Comparison of ENCODE assay signal across 10 mouse cellular contexts in genomic region chr2:90611959-90612571, GRCm38 (mm10). TPM values are rescaled to one million over a fixed set of nuclear protein-coding genes. Genes with fewer than 3 reads are reported as not detected.
DNase-seq lines count a peak whose midpoint lies in the region; ATAC-seq and TF ChIP-seq lines count a peak whose summit lies in the region.
"Had no signal": no experiment of that assay in that cellular context is flagged by ENCODE, and none has a peak within 500 bp of the region (broad histone marks: within the 10 kb centered on the region; RNA-seq: fewer than 3 reads in every experiment).

No protein-coding gene starts in this region.

- no peak overlapping the region for H3K9ac ChIP-seq in heart, embryonic 15.5 days
- H3K9ac ChIP-seq in midbrain, embryonic 15.5 days: no peak overlapping the region
- H3K9ac ChIP-seq: heart, embryonic 13.5 days; neural tube, embryonic 12.5 days had no signal

- no peak overlapping the region for H3K4me3 ChIP-seq in bone marrow macrophage, adult 2 months (ENCODE audit: insufficient read depth, low read length)
- no peak overlapping the region for H3K4me3 ChIP-seq in heart, embryonic 15.5 days
- no peak overlapping the region for H3K4me3 ChIP-seq in midbrain, embryonic 10.5 days
- no peak overlapping the region for H3K4me3 ChIP-seq in midbrain, embryonic 15.5 days
- H3K4me3 ChIP-seq: heart, embryonic 13.5 days; neural tube, embryonic 12.5 days had no signal

- 68% methylated on average over 10 of the region's 10 CpGs for WGBS in heart, embryonic 15.5 days
- 88% methylated on average over 10 of the region's 10 CpGs for WGBS in midbrain, embryonic 10.5 days
- WGBS in midbrain, embryonic 15.5 days: 93% methylated on average over 10 of the region's 10 CpGs

- peak overlapping the region; percentile 46 for H3K27ac ChIP-seq in bone marrow macrophage, adult 2 months (ENCODE audit: insufficient read depth, low read depth, low read length)
- no peak overlapping the region for H3K27ac ChIP-seq in heart, embryonic 15.5 days
- H3K27ac ChIP-seq in midbrain, embryonic 10.5 days (replicated peaks): no peak overlapping the region
- H3K27ac ChIP-seq in midbrain, embryonic 15.5 days: no peak overlapping the region
- H3K27ac ChIP-seq: heart, embryonic 13.5 days; neural tube, embryonic 12.5 days had no signal

- H3K9me3 ChIP-seq in heart, embryonic 15.5 days (replicated peaks): no peaks in the 10 kb centered on the region
- H3K9me3 ChIP-seq in midbrain, embryonic 10.5 days (replicated peaks): no peaks in the 10 kb centered on the region
- no peaks in the 10 kb centered on the region for H3K9me3 ChIP-seq in midbrain, embryonic 15.5 days
- H3K9me3 ChIP-seq: heart, embryonic 13.5 days; neural tube, embryonic 12.5 days had no signal

- no peak overlapping the region for H3K4me2 ChIP-seq in heart, embryonic 15.5 days
- no peak overlapping the region for H3K4me2 ChIP-seq in midbrain, embryonic 15.5 days
- H3K4me2 ChIP-seq: heart, embryonic 13.5 days; neural tube, embryonic 12.5 days had no signal

- peak; percentile 17 to 50 for DNase-seq in frontal cortex, postnatal 36 days (ENCODE audit: low spot score in 2 of 2)
- DNase-seq in frontal cortex, postnatal 25 days (ENCODE audit: low spot score in 2 of 2): no peak
- DNase-seq in lung, postnatal 10 days: peak; percentile 71
- DNase-seq in urinary bladder, postnatal 4 days (ENCODE audit: low spot score in 2 of 2): peak; percentile 64 to 81
- no peak for DNase-seq in midbrain, embryonic 10.5 days (ENCODE audit: low spot score)

- TF ChIP-seq POLR2A in bone marrow macrophage, adult 2 months (IDR thresholded peaks at IDR 0.05; ENCODE audit: borderline replicate concordance, low read depth, low read length): no peak

- no peaks in the 10 kb centered on the region for H3K36me3 ChIP-seq in heart, embryonic 15.5 days
- H3K36me3 ChIP-seq in midbrain, embryonic 10.5 days: no peaks in the 10 kb centered on the region
- H3K36me3 ChIP-seq in midbrain, embryonic 15.5 days (replicated peaks): no peaks in the 10 kb centered on the region
- H3K36me3 ChIP-seq: heart, embryonic 13.5 days; neural tube, embryonic 12.5 days had no signal

- ATAC-seq in heart, embryonic 15.5 days (replicated peaks; ENCODE audit: insufficient number of reproducible peaks, insufficient read depth, low FRiP score, low read depth): peak; percentile 62; the same call in 1 of the 2 replicates
- ATAC-seq in midbrain, embryonic 15.5 days (replicated peaks): no peak

- no peak for TF ChIP-seq CTCF in bone marrow macrophage, adult 2 months (IDR thresholded peaks at IDR 0.05; ENCODE audit: low read depth, low read length)

- peaks cover 14% of the 10 kb centered on the region for H3K4me1 ChIP-seq in bone marrow macrophage, adult 2 months (ENCODE audit: control insufficient read depth, insufficient read depth, low read length)
- peaks cover 4% of the 10 kb centered on the region; the same call in 1 of the 2 replicates for H3K4me1 ChIP-seq in heart, embryonic 15.5 days (replicated peaks)
- no peaks in the 10 kb centered on the region for H3K4me1 ChIP-seq in midbrain, embryonic 10.5 days
- H3K4me1 ChIP-seq in midbrain, embryonic 15.5 days: no peaks in the 10 kb centered on the region
- H3K4me1 ChIP-seq: heart, embryonic 13.5 days; neural tube, embryonic 12.5 days had no signal

- no peaks in the 10 kb centered on the region for H3K27me3 ChIP-seq in heart, embryonic 15.5 days
- H3K27me3 ChIP-seq in midbrain, embryonic 10.5 days (ENCODE audit: low read depth, poor library complexity, severe bottlenecking): no peaks in the 10 kb centered on the region
- H3K27me3 ChIP-seq in midbrain, embryonic 15.5 days (replicated peaks): no peaks in the 10 kb centered on the region
- H3K27me3 ChIP-seq: heart, embryonic 13.5 days; neural tube, embryonic 12.5 days had no signal

RNA-seq across cellular contexts. Expression of gene Ptprj, which starts 31.6 kb away (rescaled TPM):
- polyA plus RNA-seq in bone marrow macrophage, adult 2 months (2012; ENCODE audit: insufficient read depth, insufficient read length, missing spikeins): 204 and 241 TPM in 2 replicates
- 1.1 and 1.3 TPM in 2 replicates for polyA plus RNA-seq in heart, embryonic 15.5 days (2015; fragmentation: Nextera tagmentation; extraction: Ambion mirVana)
- polyA plus RNA-seq in midbrain, embryonic 10.5 days (2016; fragmentation: Nextera tagmentation; extraction: Ambion mirVana): 2.1 and 2.2 TPM in 2 replicates
- 5.9 and 6.1 TPM in 2 replicates for polyA plus RNA-seq in midbrain, embryonic 15.5 days (2015; fragmentation: Nextera tagmentation; extraction: Ambion mirVana)

Comparison
In these comparisons a context has a peak if more than half of its experiments do, and no peak if none do; other contexts are left out.
1. DNase-seq: peak in frontal cortex, postnatal 36 days (2 of 2), lung, postnatal 10 days (single experiment) and urinary bladder, postnatal 4 days (2 of 2); none in frontal cortex, postnatal 25 days (0 of 2) and midbrain, embryonic 10.5 days (single experiment).
2. RNA of gene Ptprj, which starts 31.6 kb away (polyA plus RNA-seq): 204 to 241 TPM in bone marrow macrophage, adult 2 months; 5.9 to 6.1 TPM in midbrain, embryonic 15.5 days, 2.1 to 2.2 TPM in midbrain, embryonic 10.5 days and 1.1 to 1.3 TPM in heart, embryonic 15.5 days; every median in the first group is over 10 times any median in the second.